In the genomic region with DNA sequence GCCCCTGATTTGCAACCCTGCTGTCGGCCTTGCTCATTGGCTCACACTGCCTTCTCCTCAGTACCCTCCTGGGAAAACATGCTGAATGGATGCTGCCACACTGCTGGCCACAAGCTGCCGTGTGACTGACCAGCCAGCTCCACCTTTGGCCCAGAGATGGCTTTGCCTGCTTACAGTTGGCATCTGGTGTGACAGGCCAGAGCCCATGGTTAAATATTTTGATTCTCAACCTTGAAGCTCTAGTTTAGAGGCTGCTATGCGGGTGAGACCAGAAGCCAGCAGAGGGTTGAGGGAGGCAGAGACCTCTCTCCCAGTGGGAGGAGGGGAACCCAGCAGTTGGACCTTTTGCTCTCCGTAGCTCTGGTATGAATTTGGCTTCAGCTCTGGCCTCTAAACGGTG, we compare ENCODE assay signal across 21 mouse cellular contexts. TPM values are rescaled to one million over a fixed set of nuclear protein-coding genes. Genes with fewer than 3 reads are reported as not detected.
DNase-seq lines count a peak whose midpoint lies in the region; ATAC-seq and TF ChIP-seq lines count a peak whose summit lies in the region.
"Had no signal": no experiment of that assay in that cellular context is flagged by ENCODE, and none has a peak within 500 bp of the region (broad histone marks: within the 10 kb centered on the region; RNA-seq: fewer than 3 reads in every experiment).

No protein-coding gene starts in this region.

- H3K4me1 ChIP-seq in intestine, embryonic 16.5 days (ENCODE audit: control insufficient read depth, insufficient read depth, low read length): peaks cover 15% of the 10 kb centered on the region
- peaks cover 18% of the 10 kb centered on the region for H3K4me1 ChIP-seq in intestine, embryonic 15.5 days (replicated peaks)
- peaks cover 21% of the 10 kb centered on the region for H3K4me1 ChIP-seq in stomach, embryonic 16.5 days (ENCODE audit: control insufficient read depth, insufficient read depth, low read length)
- no peaks in the 10 kb centered on the region for H3K4me1 ChIP-seq in stomach, postnatal 0 days (replicated peaks; ENCODE audit: control insufficient read depth, insufficient read depth)
- no peaks in the 10 kb centered on the region for H3K4me1 ChIP-seq in cerebellum, adult 2 months (ENCODE audit: control insufficient read depth, insufficient read depth, low read length)
- H3K4me1 ChIP-seq: liver, embryonic 15.5 days; midbrain, embryonic 12.5 days had no signal

- H3K4me3 ChIP-seq in intestine, embryonic 16.5 days (ENCODE audit: low read length): no peak overlapping the region
- no peak overlapping the region for H3K4me3 ChIP-seq in intestine, embryonic 15.5 days (replicated peaks)
- H3K4me3 ChIP-seq in stomach, embryonic 16.5 days (replicated peaks; ENCODE audit: low read length): no peak overlapping the region
- no peak overlapping the region for H3K4me3 ChIP-seq in stomach, postnatal 0 days (ENCODE audit: low read depth, low read length)
- H3K4me3 ChIP-seq in myocyte: no peak overlapping the region
- H3K4me3 ChIP-seq in cerebellum, adult 2 months (replicated peaks; ENCODE audit: insufficient read depth, low read depth, low read length): no peak overlapping the region
- H3K4me3 ChIP-seq: heart, embryonic 13.5 days; left cerebral cortex, adult 2 months; liver, embryonic 15.5 days; midbrain, embryonic 12.5 days; neural tube, embryonic 13.5 days had no signal

- no peaks in the 10 kb centered on the region for H3K27me3 ChIP-seq in intestine, embryonic 16.5 days (replicated peaks; ENCODE audit: control insufficient read depth, insufficient read depth, low read length)
- H3K27me3 ChIP-seq in intestine, embryonic 15.5 days (replicated peaks): no peaks in the 10 kb centered on the region
- no peaks in the 10 kb centered on the region for H3K27me3 ChIP-seq in stomach, embryonic 16.5 days (ENCODE audit: control insufficient read depth, insufficient read depth, low read length)
- no peaks in the 10 kb centered on the region for H3K27me3 ChIP-seq in stomach, postnatal 0 days (ENCODE audit: control insufficient read depth, insufficient read depth, low read length)
- no peaks in the 10 kb centered on the region for H3K27me3 ChIP-seq in myocyte (ENCODE audit: control insufficient read depth, insufficient read depth, insufficient read length)
- no peaks in the 10 kb centered on the region for H3K27me3 ChIP-seq in cerebellum, adult 2 months (ENCODE audit: control insufficient read depth, insufficient read depth, low read length)
- H3K27me3 ChIP-seq: heart, embryonic 13.5 days had no signal

- H3K4me2 ChIP-seq in intestine, embryonic 16.5 days (ENCODE audit: low read depth, low read length): no peak overlapping the region
- no peak overlapping the region for H3K4me2 ChIP-seq in intestine, embryonic 15.5 days (replicated peaks)
- H3K4me2 ChIP-seq in stomach, embryonic 16.5 days (ENCODE audit: low read depth, low read length): no peak overlapping the region
- H3K4me2 ChIP-seq in stomach, postnatal 0 days (replicated peaks; ENCODE audit: low read depth): no peak overlapping the region
- H3K4me2 ChIP-seq in myocyte (ENCODE audit: low read depth): peak overlapping the region; percentile 35
- H3K4me2 ChIP-seq: heart, embryonic 13.5 days; liver, embryonic 15.5 days; midbrain, embryonic 12.5 days; neural tube, embryonic 13.5 days had no signal

- TF ChIP-seq POLR2A in myocyte (IDR thresholded peaks at IDR 0.05; ENCODE audit: insufficient read length, low read depth): no peak
- no peak for TF ChIP-seq POLR2A in cerebellum, adult 2 months (IDR thresholded peaks at IDR 0.05; ENCODE audit: borderline replicate concordance, insufficient read depth, low read length)

- no peak for DNase-seq in stomach, postnatal 0 days (ENCODE audit: low spot score)
- peak; percentile 32 to 53 for DNase-seq in kidney, postnatal 36 days
- DNase-seq in cerebellum, adult 2 months: no peak
- no peak for DNase-seq in urinary bladder, postnatal 14 days (ENCODE audit: low spot score)
- DNase-seq: adrenal gland, postnatal 36 days; cerebellum, adult 18-20 months; heart, postnatal 36 days; left cerebral cortex, postnatal 4 days; thymus, postnatal 36 days had no signal

- H3ac ChIP-seq in myocyte (ENCODE audit: control insufficient read depth, insufficient read length): no peak overlapping the region

- H3K27ac ChIP-seq in intestine, embryonic 16.5 days (ENCODE audit: low read length): no peak overlapping the region
- H3K27ac ChIP-seq in intestine, embryonic 15.5 days: no peak overlapping the region
- H3K27ac ChIP-seq in stomach, embryonic 16.5 days (ENCODE audit: low read length): no peak overlapping the region
- H3K27ac ChIP-seq in stomach, postnatal 0 days (replicated peaks): no peak overlapping the region
- H3K27ac ChIP-seq in cerebellum, adult 2 months (ENCODE audit: insufficient read depth, low read length): no peak overlapping the region
- H3K27ac ChIP-seq: heart, embryonic 13.5 days; hindbrain, postnatal 0 days; kidney, postnatal 0 days; left cerebral cortex, adult 2 months; liver, embryonic 15.5 days; midbrain, embryonic 12.5 days; neural tube, embryonic 13.5 days had no signal

- H3K9ac ChIP-seq in intestine, embryonic 16.5 days (ENCODE audit: low read depth, low read length): 0 out of 2 replicates have a peak overlapping the region, but pooled peaks have one; percentile 14
- H3K9ac ChIP-seq in intestine, embryonic 15.5 days: no peak overlapping the region
- H3K9ac ChIP-seq in stomach, embryonic 16.5 days (ENCODE audit: low read length): 0 out of 2 replicates have a peak overlapping the region, but pooled peaks have one; percentile 4
- no peak overlapping the region for H3K9ac ChIP-seq in stomach, postnatal 0 days (ENCODE audit: low read length)
- H3K9ac ChIP-seq: heart, embryonic 13.5 days; liver, embryonic 15.5 days; midbrain, embryonic 12.5 days; neural tube, embryonic 13.5 days had no signal

- no peak for ATAC-seq in intestine, embryonic 16.5 days
- no peak for ATAC-seq in intestine, embryonic 15.5 days
- no peak for ATAC-seq in stomach, embryonic 16.5 days (ENCODE audit: insufficient read depth, low FRiP score)
- ATAC-seq in stomach, postnatal 0 days (ENCODE audit: low FRiP score, low TSS enrichment): no peak
- ATAC-seq: forebrain, embryonic 16.5 days; hindbrain, postnatal 0 days had no signal

- H3K9me3 ChIP-seq in intestine, embryonic 16.5 days (ENCODE audit: control insufficient read depth, low read length): no peaks in the 10 kb centered on the region
- H3K9me3 ChIP-seq in intestine, embryonic 15.5 days: no peaks in the 10 kb centered on the region
- no peaks in the 10 kb centered on the region for H3K9me3 ChIP-seq in stomach, embryonic 16.5 days (replicated peaks; ENCODE audit: control insufficient read depth, low read length)
- H3K9me3 ChIP-seq in stomach, postnatal 0 days (ENCODE audit: control insufficient read depth, low read length): no peaks in the 10 kb centered on the region
- H3K9me3 ChIP-seq: heart, embryonic 13.5 days; liver, embryonic 15.5 days; midbrain, embryonic 12.5 days; neural tube, embryonic 13.5 days had no signal

- WGBS in intestine, embryonic 16.5 days: 63% methylated on average over 5 of the region's 5 CpGs
- 70% methylated on average over 5 of the region's 5 CpGs for WGBS in intestine, embryonic 15.5 days
- WGBS in stomach, embryonic 16.5 days: 62% methylated on average over 5 of the region's 5 CpGs
- WGBS in stomach, postnatal 0 days: 53% methylated on average over 5 of the region's 5 CpGs
- WGBS in cerebellum, adult 2 months: 51% methylated on average over 5 of the region's 5 CpGs

- H3K79me2 ChIP-seq in myocyte (ENCODE audit: control insufficient read depth, insufficient read depth): no peaks in the 10 kb centered on the region

- TF ChIP-seq EP300 in stomach, postnatal 0 days (optimal IDR thresholded peaks at IDR 0.05): no peak

- no peak for TF ChIP-seq CTCF in stomach, postnatal 0 days (IDR thresholded peaks at IDR 0.05; ENCODE audit: low read depth)
- no peak for TF ChIP-seq CTCF in cerebellum, adult 2 months (IDR thresholded peaks at IDR 0.05; ENCODE audit: borderline replicate concordance, insufficient read depth, low read depth, low read length)

- H3K36me3 ChIP-seq in intestine, embryonic 16.5 days (ENCODE audit: control insufficient read depth, insufficient read depth, low read length): no peaks in the 10 kb centered on the region
- no peaks in the 10 kb centered on the region for H3K36me3 ChIP-seq in intestine, embryonic 15.5 days
- H3K36me3 ChIP-seq in stomach, embryonic 16.5 days (ENCODE audit: control insufficient read depth, insufficient read depth, low read length): no peaks in the 10 kb centered on the region
- no peaks in the 10 kb centered on the region for H3K36me3 ChIP-seq in stomach, postnatal 0 days (ENCODE audit: control insufficient read depth, insufficient read depth, low read length)
- no peaks in the 10 kb centered on the region for H3K36me3 ChIP-seq in myocyte (ENCODE audit: control insufficient read depth, insufficient read depth)
- H3K36me3 ChIP-seq: heart, embryonic 13.5 days; liver, embryonic 15.5 days; midbrain, embryonic 12.5 days; neural tube, embryonic 13.5 days had no signal

TF ChIP-seq in myocyte, 11 proteins besides CTCF, POLR2A, EP300 and RAD21:
- TF ChIP-seq USF1 (IDR thresholded peaks at IDR 0.05; ENCODE audit: low read depth) (no peak), REST (IDR thresholded peaks at IDR 0.05; ENCODE audit: insufficient read depth, insufficient read length) (no peak), MYOG (IDR thresholded peaks at IDR 0.05; ENCODE audit: control insufficient read depth in 1 of 3, insufficient read depth in 1 of 3, insufficient read length in 2 of 3, low read depth in 2 of 3) (no peak), TCF12 (IDR thresholded peaks at IDR 0.05; ENCODE audit: insufficient read depth, poor library complexity, severe bottlenecking) (no peak), MAX (IDR thresholded peaks at IDR 0.05; ENCODE audit: low read depth) (no peak), TCF3 (IDR thresholded peaks at IDR 0.05; ENCODE audit: insufficient read length, low read depth) (no peak), POLR2AphosphoS2 (IDR thresholded peaks at IDR 0.05; ENCODE audit: insufficient read length, low read depth) (no peak), SRF (IDR thresholded peaks at IDR 0.05; ENCODE audit: control insufficient read depth, insufficient read length, low read depth) (no peak), CEBPB (IDR thresholded peaks at IDR 0.05; ENCODE audit: insufficient read depth, poor library complexity, severe bottlenecking) (no peak), MYOD1 (IDR thresholded peaks at IDR 0.05; ENCODE audit: control insufficient read depth in 1 of 3, insufficient read length in 2 of 3, low read depth in 2 of 3) (no peak), E2F4 (IDR thresholded peaks at IDR 0.05; ENCODE audit: insufficient read depth) (no peak)

RNA-seq across cellular contexts. Expression of a gene that starts 6.7 kb away (rescaled TPM):
- 68.4 and 76.3 TPM in 2 replicates for polyA plus RNA-seq in intestine, embryonic 16.5 days (2015; fragmentation: Nextera tagmentation; extraction: Ambion mirVana)
- 100 and 106 TPM in 2 replicates for polyA plus RNA-seq in intestine, embryonic 15.5 days (2015; fragmentation: Nextera tagmentation; extraction: Ambion mirVana)
- polyA plus RNA-seq in stomach, embryonic 16.5 days (2015; fragmentation: Nextera tagmentation; extraction: Ambion mirVana): 119 and 124 TPM in 2 replicates
- polyA plus RNA-seq in stomach, postnatal 0 days (2015; fragmentation: Nextera tagmentation; extraction: Ambion mirVana): 44.2 and 49.1 TPM in 2 replicates
- 36.7 TPM for polyA plus RNA-seq in myocyte (2012; fragmentation: generic; extraction: Trizol)
- 39.2 and 40.0 TPM in 2 replicates for polyA plus RNA-seq in cerebellum, adult 2 months (2012; rRNA removed)

Comparison
In these comparisons a context has a peak if more than half of its experiments do, and no peak if none do; other contexts are left out.
1. H3K9ac ChIP-seq: peak in intestine, embryonic 16.5 days (single experiment) and stomach, embryonic 16.5 days (single experiment); none in intestine, embryonic 15.5 days (single experiment) and stomach, postnatal 0 days (single experiment).
2. DNase-seq: peak in kidney, postnatal 36 days (2 of 2); none in stomach, postnatal 0 days (single experiment), cerebellum, adult 2 months (0 of 2) and urinary bladder, postnatal 14 days (single experiment).